Mouse (Mus musculus): ENCODE measurements around the gene Ccnjl.

Ccnjl gene

GRCm38 (mm10) chr11:43626300-43626926 is 97.8 kb downstream of the Ccnjl start:
- no peak for DNase-seq (ENCODE audit: low read depth)

DNA sequence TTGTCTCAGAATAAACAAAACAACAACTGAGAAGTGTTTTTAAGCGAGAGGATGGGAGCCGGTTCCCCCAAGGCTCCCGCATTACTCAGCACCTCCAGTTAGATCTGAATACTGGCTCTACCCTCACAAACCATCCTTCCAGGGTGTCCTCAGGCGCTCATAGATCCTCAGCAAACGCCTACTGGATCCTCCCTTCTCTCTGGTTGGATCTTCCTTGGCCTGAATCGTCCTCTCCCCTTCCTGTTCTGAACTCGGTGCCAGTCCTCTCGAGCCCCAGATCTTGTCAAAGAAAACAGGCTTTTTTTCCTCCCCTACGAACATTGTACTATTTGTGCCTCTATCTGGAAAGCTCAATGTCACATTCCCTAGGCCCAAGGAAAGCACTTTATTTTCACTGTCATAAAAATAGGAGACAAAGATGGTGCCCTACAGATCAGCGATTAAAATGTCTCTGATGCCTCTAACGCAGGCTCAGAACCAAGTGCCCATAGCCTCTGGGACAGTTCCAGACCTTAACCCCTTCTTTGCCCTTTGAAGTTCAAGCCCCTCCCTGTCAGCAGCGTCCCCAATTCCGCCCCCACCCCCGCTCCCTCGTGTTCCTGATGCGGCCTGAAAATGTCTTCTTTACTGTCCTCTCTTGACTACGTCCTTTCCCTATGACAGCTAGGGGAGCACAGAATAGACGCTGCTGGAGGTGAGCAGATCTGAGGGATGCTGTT is 98.5 kb downstream of the Ccnjl start:
- DNase-seq (ENCODE audit: low read depth) = no peak

DNA sequence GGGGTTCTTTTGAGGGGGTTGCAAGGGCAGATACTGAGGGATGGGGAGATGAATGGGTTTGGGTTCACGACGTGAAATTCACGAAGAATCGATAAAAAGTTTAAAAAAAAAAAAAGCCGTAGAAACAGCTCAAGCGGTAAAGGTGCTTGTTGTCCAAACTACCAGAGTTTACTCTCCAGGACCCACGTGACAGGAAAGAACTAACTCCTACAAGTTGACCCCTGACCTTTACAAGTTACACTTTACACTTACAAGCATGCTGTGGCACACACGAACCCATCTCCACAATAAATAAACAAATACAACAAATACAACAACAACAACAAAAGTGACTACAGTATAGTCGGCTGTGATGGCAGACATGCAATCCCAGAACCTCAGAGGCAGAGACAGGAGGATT is 103.1 kb downstream of the Ccnjl start:
- no peak for DNase-seq (ENCODE audit: low read depth)

DNA sequence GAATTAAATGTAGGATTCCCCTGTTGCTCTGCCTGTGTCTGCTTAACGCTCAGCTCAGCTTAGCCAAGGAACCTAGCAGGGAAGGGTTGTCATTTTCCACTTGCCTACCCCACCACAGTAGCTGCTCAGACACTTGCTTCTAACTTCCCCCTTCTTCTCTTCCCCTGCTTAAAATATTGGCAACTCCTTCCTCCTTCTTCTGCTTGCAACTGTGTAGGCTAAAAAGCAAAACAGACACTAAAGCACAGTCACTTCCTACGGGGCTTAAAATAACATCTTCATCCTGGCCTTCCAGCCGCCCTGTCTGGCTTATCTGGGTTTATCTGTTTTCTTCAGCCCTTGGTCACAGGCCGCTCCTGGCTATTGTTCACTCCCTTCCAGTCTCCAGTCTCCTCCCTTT is 104.0 kb downstream of the Ccnjl start:
- no peak for DNase-seq (ENCODE audit: low read depth)

DNA sequence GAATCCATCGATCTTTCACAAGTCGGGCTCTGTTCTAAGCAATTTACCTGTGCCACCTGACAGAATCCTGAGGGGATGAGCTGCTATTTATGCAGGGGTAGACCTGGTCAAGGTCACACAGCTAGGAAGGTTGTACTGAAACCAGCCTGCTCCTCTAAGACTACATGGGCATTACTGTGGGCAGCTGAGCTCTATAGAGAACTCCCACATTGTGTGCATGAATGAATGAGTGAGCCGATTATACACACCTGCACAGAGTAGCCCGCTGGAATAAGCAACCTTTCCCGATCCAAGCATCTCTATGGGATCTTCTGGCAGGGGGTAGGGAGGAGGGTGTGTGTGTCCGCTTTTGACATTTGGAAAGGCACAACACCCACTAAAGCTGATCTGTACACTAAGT is 104.6 kb downstream of the Ccnjl start:
- no peak for DNase-seq (ENCODE audit: low read depth)

GRCm38 (mm10) chr11:43633658-43634401 is 105.2 kb downstream of the Ccnjl start:
- peak; percentile 15 for DNase-seq (ENCODE audit: low read depth)

Data from NIH3T3 (cell line).